Mouse (Mus musculus): ENCODE data around the gene Mbnl2. TPM values are rescaled to one million over a fixed set of nuclear protein-coding genes. Genes with fewer than 3 reads are reported as not detected.

The Mbnl2 gene
- total and polyA plus RNA-seq, 3 experiments = 23.8 to 28.9 (median 23.9) TPM

DNA sequence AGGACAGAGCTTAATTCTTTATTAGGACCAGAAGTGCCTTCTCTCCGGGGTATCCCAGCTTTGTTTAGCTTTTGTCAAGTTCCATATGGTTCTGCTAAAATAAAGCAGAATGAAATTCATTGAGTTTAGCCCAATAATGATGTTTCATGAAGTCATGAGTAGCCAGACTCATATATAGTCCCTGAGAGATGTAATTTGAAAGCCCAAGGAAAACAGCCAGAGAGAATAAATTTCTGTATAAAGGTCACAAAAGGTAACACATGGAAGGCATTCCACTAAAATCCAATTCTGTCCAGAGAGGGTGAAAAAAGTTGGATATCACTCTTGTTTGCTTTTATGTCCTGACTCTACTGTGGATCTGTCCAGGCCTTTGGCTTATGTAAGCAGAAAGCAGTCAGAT, 159.4 kb downstream of the Mbnl2 start:
- Histone ChIP-seq H3K4me1 (ENCODE audit: control insufficient read depth in 1 of 2, insufficient read depth in 2 of 2) (peaks cover 0 to 9% of the 10 kb centered on the region in 2 experiments; a peak in 2 of 4 replicates), H3K4me3 (replicated peaks in 1 of 3; ENCODE audit: low read depth in 2 of 3, low read length in 2 of 3, poor library complexity in 1 of 3) (no peak overlapping the region), H3K27me3 (replicated peaks) (no peaks in the 10 kb centered on the region), H3K36me3 (replicated peaks in 1 of 2; ENCODE audit: control insufficient read depth in 1 of 2, insufficient read depth in 1 of 2, low read length in 1 of 2) (peaks cover 0 to 6% of the 10 kb centered on the region in 2 experiments), H3K9me3 (replicated peaks; ENCODE audit: low read length) (no peaks in the 10 kb centered on the region), H3K4me2 (ENCODE audit: insufficient read depth, low read depth, poor library complexity, severe bottlenecking) (no peak overlapping the region), H3K9ac (ENCODE audit: insufficient read depth, low read depth) (no peak overlapping the region), H3K27ac (ENCODE audit: insufficient read depth, low read depth) (no peak overlapping the region), H3K79me2 (replicated peaks; ENCODE audit: control insufficient read depth, extremely low read depth, insufficient read depth, poor library complexity, severe bottlenecking) (no peaks in the 10 kb centered on the region)
- dilution Hi-C loops (cut with MboI; ENCODE audit: extremely low pct_ligation_motif_present, extremely low pct_unique_long_range_greater_than_20kb, low sequenced_read_pairs) (no loop called here), in situ Hi-C loops (cut with MboI; ENCODE audit: low pct_ligation_motif_present, low pct_unique_long_range_greater_than_20kb, low sequenced_read_pairs) (no loop called here)
- TF ChIP-seq POLR2A (IDR thresholded peaks at IDR 0.05; ENCODE audit: low read depth, low read length) (no peak), USF1 (IDR thresholded peaks at IDR 0.05; ENCODE audit: low read depth, low read length) (no peak), CHD1 (IDR thresholded peaks at IDR 0.05; ENCODE audit: low read depth, low read length) (no peak), GABPA (IDR thresholded peaks at IDR 0.05; ENCODE audit: insufficient replicate concordance, low read depth, low read length) (no peak), BHLHE40 (IDR thresholded peaks at IDR 0.05; ENCODE audit: low read depth, low read length) (no peak), NELFE (IDR thresholded peaks at IDR 0.05; ENCODE audit: low read depth, low read length) (no peak), ZC3H11A (IDR thresholded peaks at IDR 0.05; ENCODE audit: low read depth, low read length) (no peak), PAX5 (IDR thresholded peaks at IDR 0.05; ENCODE audit: low read length) (no peak)
- DNase-seq (ENCODE audit: extremely low read depth) = no peak

DNA sequence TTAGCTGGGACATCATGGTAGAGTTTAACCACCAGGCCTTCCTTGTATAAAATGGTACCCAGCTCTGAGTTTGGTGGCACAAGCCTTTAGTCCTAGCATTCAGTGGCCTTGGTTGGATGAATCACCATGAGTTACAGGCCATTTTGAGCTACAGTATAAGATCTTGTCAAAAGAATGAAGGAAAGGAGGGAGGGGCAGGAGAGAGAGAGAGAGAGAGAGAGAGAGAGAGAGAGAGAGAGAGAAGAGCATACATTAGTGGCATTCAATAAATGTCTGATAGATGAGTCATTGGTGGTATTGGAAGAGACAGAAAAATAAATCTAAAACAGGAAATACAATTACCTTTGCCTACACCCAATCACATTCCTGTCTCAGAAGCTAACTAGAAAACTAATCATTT, 165.2 kb downstream of the Mbnl2 start:
- Histone ChIP-seq H3K36me3 (replicated peaks in 1 of 2; ENCODE audit: control insufficient read depth in 1 of 2, insufficient read depth in 1 of 2, low read length in 1 of 2) (peaks cover 0 to 4% of the 10 kb centered on the region in 2 experiments), H3K27me3 (replicated peaks) (no peaks in the 10 kb centered on the region), H3K9ac (ENCODE audit: insufficient read depth, low read depth) (no peak overlapping the region), H3K4me3 (replicated peaks in 1 of 3; ENCODE audit: low read depth in 2 of 3, low read length in 2 of 3, poor library complexity in 1 of 3) (no peak overlapping the region), H3K9me3 (replicated peaks; ENCODE audit: low read length) (no peaks in the 10 kb centered on the region), H3K27ac (ENCODE audit: insufficient read depth, low read depth) (no peak overlapping the region), H3K4me2 (ENCODE audit: insufficient read depth, low read depth, poor library complexity, severe bottlenecking) (no peak overlapping the region), H3K79me2 (replicated peaks; ENCODE audit: control insufficient read depth, extremely low read depth, insufficient read depth, poor library complexity, severe bottlenecking) (no peaks in the 10 kb centered on the region), H3K4me1 (ENCODE audit: control insufficient read depth in 1 of 2, insufficient read depth in 2 of 2) (no peaks in the 10 kb centered on the region)
- in situ Hi-C loops (cut with MboI; ENCODE audit: low pct_ligation_motif_present, low pct_unique_long_range_greater_than_20kb, low sequenced_read_pairs) = no loop called here
- no peak for DNase-seq (ENCODE audit: extremely low read depth)
- dilution Hi-C loops (cut with MboI; ENCODE audit: extremely low pct_ligation_motif_present, extremely low pct_unique_long_range_greater_than_20kb, low sequenced_read_pairs) = no loop called here
- no peak for TF ChIP-seq JUN (IDR thresholded peaks at IDR 0.05; ENCODE audit: insufficient read depth, low read depth, low read length)
- no peak for TF ChIP-seq IRF4 (IDR thresholded peaks at IDR 0.05; ENCODE audit: low read depth, low read length)
- TF ChIP-seq JUND (conservative IDR thresholded peaks at IDR 0.05; ENCODE audit: low read depth, low read length) = no peak
- no peak for TF ChIP-seq CHD2 (IDR thresholded peaks at IDR 0.05; ENCODE audit: low read length)
- no peak for TF ChIP-seq TBP (conservative IDR thresholded peaks at IDR 0.05; ENCODE audit: low read depth, low read length)

- peaks cover 0 to 4% of the 10 kb centered on the region in 2 experiments for H3K36me3 ChIP-seq (replicated peaks in 1 of 2; ENCODE audit: control insufficient read depth in 1 of 2, insufficient read depth in 1 of 2, low read length in 1 of 2)
- H3K4me3 ChIP-seq (replicated peaks in 1 of 3; ENCODE audit: low read depth in 2 of 3, low read length in 2 of 3, poor library complexity in 1 of 3) = no peak overlapping the region
- no peaks in the 10 kb centered on the region for H3K4me1 ChIP-seq (ENCODE audit: control insufficient read depth in 1 of 2, insufficient read depth in 2 of 2)
- no peaks in the 10 kb centered on the region for H3K79me2 ChIP-seq (replicated peaks; ENCODE audit: control insufficient read depth, extremely low read depth, insufficient read depth, poor library complexity, severe bottlenecking)
- in situ Hi-C loops (cut with MboI; ENCODE audit: low pct_ligation_motif_present, low pct_unique_long_range_greater_than_20kb, low sequenced_read_pairs) = no loop called here
- no peak for DNase-seq (ENCODE audit: extremely low read depth)
- no peaks in the 10 kb centered on the region for H3K9me3 ChIP-seq (replicated peaks; ENCODE audit: low read length)
- dilution Hi-C loops (cut with MboI; ENCODE audit: extremely low pct_ligation_motif_present, extremely low pct_unique_long_range_greater_than_20kb, low sequenced_read_pairs) = no loop called here
- TF ChIP-seq ETS1 (conservative IDR thresholded peaks at IDR 0.05; ENCODE audit: low read depth, low read length) (no peak), USF2 (conservative IDR thresholded peaks at IDR 0.05; ENCODE audit: low read depth, low read length) (no peak), SIN3A (IDR thresholded peaks at IDR 0.05; ENCODE audit: low read length) (no peak), PAX5 (IDR thresholded peaks at IDR 0.05; ENCODE audit: low read length) (no peak), MAZ (IDR thresholded peaks at IDR 0.05; ENCODE audit: low read depth, low read length) (no peak), BHLHE40 (IDR thresholded peaks at IDR 0.05; ENCODE audit: low read depth, low read length) (no peak), ZC3H11A (IDR thresholded peaks at IDR 0.05; ENCODE audit: low read depth, low read length) (no peak), HCFC1 (IDR thresholded peaks at IDR 0.05; ENCODE audit: low read depth, low read length) (no peak), TBP (conservative IDR thresholded peaks at IDR 0.05; ENCODE audit: low read depth, low read length) (no peak), GABPA (IDR thresholded peaks at IDR 0.05; ENCODE audit: insufficient replicate concordance, low read depth, low read length) (no peak), CHD1 (IDR thresholded peaks at IDR 0.05; ENCODE audit: low read depth, low read length) (no peak)
- no peak overlapping the region for H3K9ac ChIP-seq (ENCODE audit: insufficient read depth, low read depth)
- H3K27me3 ChIP-seq (replicated peaks) = no peaks in the 10 kb centered on the region
- H3K4me2 ChIP-seq (ENCODE audit: insufficient read depth, low read depth, poor library complexity, severe bottlenecking) = no peak overlapping the region
- no peak overlapping the region for H3K27ac ChIP-seq (ENCODE audit: insufficient read depth, low read depth)
These were observed 165.8 kb downstream of the Mbnl2 start for GRCm38 (mm10) chr14:120441256-120441655.

Data from CH12.LX (cell line).